Mouse (Mus musculus) gastrocnemius, postnatal 14 days (tissue): ENCODE results near the gene Trmt112. TPM values are rescaled to one million over a fixed set of nuclear protein-coding genes. Genes with fewer than 3 reads are reported as not detected.

Source experiments
- DNase-seq: peaks from one replicate; pipeline ENCODE4 v3.0.0; 2021; ENCODE audit warnings: mixed read lengths
- intact Hi-C: fragments of 180-260 bp; cut with DNase I; formaldehyde crosslinking; loops from one replicate; pipeline ENCODE4 v1.15.1; 2025; ENCODE audit warnings: low total_unique reads
- total RNA-seq, 2 experiments: library from RNA; stranded (reverse); gene quantifications; 2 replicates each; pipeline ENCODE4 v1.2.3; 2021

Trmt112 gene
- total RNA-seq, 2 experiments from 2014 or later = 34.6 to 38.9 TPM

- intact Hi-C loops = no loop called here
- DNase-seq = no peak
Observed at GRCm38 (mm10) chr19:6922901-6923735, 13.6 kb downstream of the Trmt112 start.

DNA sequence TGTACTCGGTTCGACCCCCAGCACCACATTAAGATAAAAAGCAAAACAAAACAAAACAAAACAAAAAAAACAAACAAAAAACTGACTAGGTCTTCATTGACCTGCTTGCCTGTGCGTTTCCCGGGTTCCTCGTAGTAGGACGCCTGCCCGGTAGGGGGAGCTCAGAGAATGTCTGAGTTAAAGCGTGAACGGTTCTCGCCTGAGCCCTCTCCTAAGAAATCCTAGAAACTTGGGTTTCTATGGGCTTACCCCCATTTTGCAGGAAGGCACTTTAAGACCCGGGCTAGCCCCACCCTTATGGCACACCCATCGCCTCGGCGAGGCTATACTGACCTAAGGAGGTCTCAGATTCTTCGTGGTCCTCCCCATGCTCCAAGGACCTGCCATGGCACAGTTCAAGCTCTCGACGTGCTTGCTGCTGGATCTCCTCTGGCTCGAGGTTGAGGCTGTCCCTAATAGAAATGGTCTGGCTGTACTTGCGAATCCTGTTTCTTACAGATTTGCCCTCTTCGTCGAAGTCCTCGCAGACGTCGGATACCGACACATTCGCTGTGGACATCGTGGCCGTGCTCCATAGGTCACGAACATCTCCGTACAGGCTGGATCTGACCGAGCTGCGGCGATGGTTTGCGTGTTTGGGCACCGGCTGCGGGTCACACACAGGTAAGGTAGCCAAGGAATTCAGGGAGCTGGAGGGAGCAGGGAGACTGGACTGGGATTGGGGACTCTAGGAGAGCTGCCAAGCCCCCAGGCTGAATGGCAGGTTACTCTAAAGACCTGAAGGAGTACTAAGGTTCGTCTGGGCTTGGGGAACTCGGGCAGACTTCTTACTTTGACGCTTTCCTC lies 15.2 kb downstream of the Trmt112 start:
- intact Hi-C loops = no loop called here

GRCm38 (mm10) chr19:6925307-6925573 lies 15.7 kb downstream of the Trmt112 start, which contains the start of gene Catsperz:
Catsperz (minus strand) TSS chr19:6925380.
- no peak for DNase-seq
- intact Hi-C loops = no loop called here

More for the DNA sequence above, 15.2 kb downstream of the Trmt112 start:
- peak; percentile 83 for DNase-seq

DNA sequence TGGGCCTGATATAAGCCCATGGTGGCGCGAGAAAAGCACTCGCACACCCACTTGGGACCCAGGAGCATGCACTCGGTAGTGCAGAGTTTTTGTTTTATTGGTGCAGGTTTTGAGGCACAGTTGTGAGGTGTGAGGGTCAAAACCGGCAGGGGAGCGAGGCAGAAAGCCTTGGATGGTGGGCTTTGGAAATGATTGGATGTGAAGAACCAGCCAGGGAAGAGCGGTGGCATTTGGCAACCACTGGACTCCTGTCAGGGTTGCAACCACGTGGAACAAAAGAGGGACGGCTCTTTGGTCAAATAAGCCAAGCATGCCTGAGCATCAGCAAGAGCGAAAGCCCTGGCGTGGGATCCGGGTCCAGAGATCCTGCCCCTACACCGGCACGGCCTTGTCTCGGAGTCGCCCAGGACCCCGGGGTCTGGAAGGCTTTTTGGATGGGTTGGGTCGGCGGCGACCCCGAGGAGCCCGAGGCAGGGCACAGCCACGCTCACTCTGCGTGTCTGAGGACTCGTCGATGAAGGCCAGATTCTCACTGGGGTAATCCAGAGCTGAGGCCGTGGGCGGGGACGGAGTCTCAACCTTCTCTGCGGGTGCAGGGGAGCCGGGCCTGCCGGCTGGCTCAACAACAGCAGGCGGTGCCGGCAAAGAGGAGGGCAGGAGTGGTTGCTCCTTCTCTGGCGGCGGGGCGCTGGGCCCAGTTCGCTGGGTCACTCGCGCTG lies 16.3 kb downstream of the Trmt112 start:
- intact Hi-C loops = no loop called here
- no peak for DNase-seq

- intact Hi-C loops = no loop called here
- DNase-seq = no peak
Observed at GRCm38 (mm10) chr19:6926559-6927255, 17.2 kb downstream of the Trmt112 start.

DNA sequence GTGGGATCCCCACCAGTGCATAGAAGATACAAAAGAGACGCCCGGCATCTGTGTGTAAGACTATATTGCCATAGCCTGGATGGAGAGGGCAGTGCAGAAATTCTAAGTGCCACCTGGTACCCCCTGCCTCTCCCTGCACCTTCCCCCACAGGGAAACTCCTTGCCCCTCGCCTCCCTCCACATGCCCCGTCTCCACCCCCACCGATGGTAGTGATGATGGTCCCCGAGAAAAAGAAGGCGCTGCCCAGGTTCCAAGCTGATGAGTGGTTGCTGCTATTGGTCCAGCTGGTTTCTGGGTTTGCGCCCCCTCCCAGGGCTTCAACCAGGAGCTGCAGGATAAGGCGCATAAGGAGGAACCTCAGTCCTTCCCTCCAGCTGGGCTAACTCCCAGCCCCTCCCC lies 18.6 kb downstream of the Trmt112 start:
- DNase-seq = no peak
- intact Hi-C loops = no loop called here

DNA sequence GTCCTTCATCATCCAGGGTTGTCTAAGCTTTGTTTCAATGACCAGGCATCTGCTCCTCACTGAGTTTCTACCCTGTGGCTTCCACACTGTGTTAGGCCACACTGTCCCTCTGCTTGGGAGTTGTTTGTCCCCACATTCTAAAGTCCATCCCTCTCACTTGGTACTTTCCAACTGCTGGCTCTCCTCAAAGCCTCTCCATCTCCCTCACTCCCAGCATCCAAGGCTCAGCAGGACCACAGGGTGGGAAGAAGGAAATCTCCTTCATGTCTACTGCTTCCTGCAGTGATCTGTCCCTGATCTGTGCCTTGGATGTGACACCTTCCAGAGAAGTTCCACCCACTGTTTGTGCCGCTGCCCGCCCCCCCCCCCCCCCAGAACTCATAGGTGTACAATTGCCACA lies 21.5 kb downstream of the Trmt112 start:
- DNase-seq = no peak
- intact Hi-C loops = no loop called here

DNA sequence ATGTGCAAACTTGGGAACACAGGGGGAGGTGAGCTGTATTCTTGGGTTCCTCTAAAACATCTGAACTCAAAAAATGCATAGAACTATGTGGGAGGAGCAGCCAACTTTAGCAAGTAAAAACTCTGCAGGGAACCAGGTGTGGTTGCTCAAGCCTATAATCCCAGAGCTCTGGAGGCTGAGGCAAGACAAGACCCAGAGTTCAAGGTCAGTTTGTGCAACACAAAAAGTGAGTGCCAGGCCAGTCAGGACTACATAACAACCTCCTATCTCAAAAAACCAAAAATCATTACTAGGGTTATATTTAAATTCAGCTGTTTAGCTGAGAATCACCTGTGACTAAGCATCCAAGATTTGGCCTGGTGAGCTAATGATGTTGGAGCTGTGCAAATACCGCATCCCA lies 22.5 kb downstream of the Trmt112 start:
- no peak for DNase-seq
- intact Hi-C loops = no loop called here

- no peak for DNase-seq
- intact Hi-C loops = no loop called here
Observed at GRCm38 (mm10) chr19:6933102-6933435, 23.6 kb downstream of the Trmt112 start.

GRCm38 (mm10) chr19:6933436-6934194 lies 24.1 kb downstream of the Trmt112 start:
- intact Hi-C loops = no loop called here

DNA sequence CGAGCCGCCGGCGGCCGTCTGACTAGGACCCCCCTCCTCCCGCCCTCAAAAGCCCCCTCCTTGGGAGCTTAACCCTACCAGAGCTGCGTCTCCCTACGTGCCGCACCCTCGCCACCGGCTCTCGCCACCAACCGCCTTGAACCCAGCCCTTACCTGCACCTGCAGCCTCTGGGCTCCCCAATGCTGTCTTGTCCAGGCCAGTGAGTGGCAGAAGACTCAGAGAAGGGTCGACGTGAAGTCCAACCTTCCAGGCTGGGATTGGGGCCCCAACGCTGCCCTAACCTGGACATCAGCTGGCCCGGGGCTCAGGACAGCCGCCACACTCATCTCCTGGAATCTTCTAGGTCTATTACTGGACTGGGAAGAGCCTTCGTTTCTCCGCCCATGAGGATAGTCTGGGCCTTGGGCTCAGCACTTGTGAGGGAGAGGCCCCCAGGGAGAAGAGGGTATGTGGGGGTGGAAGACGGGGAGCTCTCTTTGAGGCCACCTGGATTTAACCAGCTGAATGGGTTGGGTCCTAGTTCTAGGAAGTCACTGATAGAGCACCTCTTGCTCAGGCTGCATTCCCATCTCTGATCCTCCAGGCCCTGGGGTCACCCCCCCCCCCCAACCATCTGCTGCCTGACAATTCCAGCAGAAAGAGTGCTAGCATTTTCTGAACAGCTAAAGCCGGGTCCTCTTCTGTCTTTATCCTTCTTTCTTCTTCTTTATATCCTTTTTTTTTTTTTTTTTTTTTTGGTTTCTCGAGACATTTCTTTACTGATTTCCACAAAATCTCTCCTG lies 24.9 kb downstream of the Trmt112 start, which contains the start of gene Kcnk4:
TSS of gene Kcnk4 (minus strand) at position 321 of the 783 bp plus-strand sequence.
- DNase-seq = no peak
- intact Hi-C loops = no loop called here

More at GRCm38 (mm10) chr19:6933436-6934194, 24.1 kb downstream of the Trmt112 start:
- DNase-seq = no peak

GRCm38 (mm10) chr19:6936299-6936698 lies 26.8 kb downstream of the Trmt112 start:
- intact Hi-C loops = no loop called here
- DNase-seq = no peak

GRCm38 (mm10) chr19:6937541-6938465 lies 28.3 kb downstream of the Trmt112 start:
- DNase-seq = no peak
- intact Hi-C loops = no loop called here

- intact Hi-C loops = no loop called here
- no peak for DNase-seq
Observed at GRCm38 (mm10) chr19:6939106-6940002, 29.9 kb downstream of the Trmt112 start.

DNA sequence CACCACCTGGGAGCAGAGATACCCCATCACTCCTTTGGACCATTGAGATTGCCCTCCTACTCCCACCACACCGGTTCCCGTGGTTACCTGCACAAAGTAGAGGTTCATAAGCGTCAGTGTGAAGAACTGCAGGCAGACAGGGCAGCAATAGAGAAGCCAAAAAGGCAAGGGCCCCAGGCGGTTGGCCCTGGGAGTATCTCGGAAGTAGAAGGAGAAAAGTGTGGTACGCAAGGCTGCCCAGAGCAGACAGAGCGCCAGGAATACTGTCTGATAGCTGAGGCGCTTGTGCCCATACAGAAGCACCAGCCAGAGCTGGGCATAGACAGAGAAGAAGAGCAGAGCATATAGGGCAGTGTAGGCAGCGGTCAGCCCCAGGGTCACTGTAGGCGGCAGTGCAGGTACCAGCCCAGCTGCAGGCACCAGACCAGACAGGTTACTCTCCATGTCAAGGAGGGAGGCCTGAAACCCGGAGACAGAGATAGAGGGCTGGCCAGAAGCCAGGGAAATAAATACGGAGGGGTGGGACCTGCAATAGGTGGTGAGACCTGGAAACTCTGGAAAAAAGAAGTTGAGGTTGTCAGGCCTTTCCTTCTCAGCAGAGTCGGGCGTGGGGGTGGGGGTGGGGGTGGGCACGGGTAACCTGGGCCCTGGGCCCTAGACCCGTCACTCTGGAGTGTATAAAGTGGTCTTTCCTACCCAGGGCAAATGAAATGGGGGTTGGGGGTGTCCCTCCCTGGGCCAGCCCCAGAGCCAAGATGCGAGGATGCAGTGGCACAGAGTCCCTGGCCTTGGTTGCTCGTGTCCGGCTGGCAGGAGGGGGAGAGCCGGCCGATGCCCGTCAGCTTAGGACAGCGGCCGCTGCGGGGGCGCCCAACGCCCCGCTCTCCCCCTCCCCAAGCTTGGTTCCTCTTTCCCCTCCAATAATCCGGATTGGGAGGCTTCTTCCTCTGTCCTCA lies 31.2 kb downstream of the Trmt112 start:
- no peak for DNase-seq
- intact Hi-C loops = no loop called here
